Mouse (Mus musculus) ovary, postnatal 10 days (tissue): Measurements from ENCODE around the gene Spata32.
A peak's percentile ranks its signal among the peaks of the same experiment; 100 is the strongest.

Experiments used
- DNase-seq: peaks from one replicate; pipeline ENCODE4 v3.0.0; 2022; ENCODE audit warnings: low spot score

Gene Spata32

DNA sequence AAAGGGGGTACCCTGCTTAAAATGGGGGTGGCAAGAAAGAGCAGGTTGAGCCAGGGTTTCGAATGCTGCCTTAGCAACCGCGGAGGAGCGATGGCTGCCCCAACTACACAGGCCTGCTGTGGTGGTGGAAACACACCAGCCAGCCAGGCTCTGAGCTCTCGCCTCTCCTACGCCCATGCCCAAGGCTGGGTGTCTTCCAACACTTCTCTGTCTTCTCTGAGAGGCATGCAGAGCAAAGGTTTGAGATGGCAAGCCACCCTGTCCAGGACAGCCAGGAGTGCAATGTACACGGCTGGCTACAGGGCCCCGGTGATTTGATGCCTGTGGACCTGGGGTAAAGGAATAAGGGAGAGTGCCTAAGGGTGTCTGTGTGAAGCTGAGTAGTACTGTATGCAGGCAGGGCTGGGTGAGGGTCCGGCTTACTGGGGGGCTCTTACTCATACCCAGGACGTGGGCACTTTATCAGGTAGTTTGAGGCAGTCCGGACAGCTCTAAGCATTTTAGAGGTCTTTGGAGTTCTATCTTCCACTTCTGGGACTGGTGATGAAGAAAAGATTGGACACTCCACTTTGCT, 44.4 kb downstream of the Spata32 start:
- DNase-seq: no peak

DNA sequence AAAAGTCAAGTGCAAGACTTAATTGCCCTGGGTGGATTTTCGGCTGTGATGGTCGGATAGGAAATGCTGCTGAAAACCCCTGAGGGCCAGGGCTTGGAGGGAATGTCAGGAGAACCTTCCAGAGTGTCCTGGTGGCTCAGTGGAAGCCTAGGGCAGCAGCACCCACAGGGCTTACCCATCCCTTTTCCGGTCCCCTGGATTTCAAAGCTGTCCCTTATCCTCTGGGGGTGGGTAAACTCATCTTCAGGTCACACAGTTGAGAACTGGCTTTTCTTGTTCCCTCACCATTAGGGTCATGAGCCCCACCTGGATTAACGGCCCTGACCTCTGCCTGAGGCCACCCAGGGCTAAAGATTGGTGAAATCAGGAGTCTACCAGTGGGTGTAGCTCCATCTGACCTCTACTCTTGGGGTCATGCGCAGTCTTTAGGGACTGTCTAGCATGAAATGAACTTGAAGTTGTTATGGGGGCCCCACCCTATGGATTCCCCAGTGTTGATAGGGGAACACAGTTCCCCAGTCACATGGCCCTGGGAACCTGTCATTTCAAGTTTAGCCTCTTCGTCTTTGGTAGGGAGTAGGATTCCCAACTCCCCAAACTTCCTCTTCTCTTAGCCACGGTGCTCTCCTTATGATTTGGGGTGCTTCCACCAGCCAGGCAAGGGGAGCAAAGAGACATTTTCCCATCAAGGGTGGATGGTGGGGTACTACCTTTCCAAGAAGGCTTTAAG, 45.0 kb downstream of the Spata32 start:
- DNase-seq: no peak

DNA sequence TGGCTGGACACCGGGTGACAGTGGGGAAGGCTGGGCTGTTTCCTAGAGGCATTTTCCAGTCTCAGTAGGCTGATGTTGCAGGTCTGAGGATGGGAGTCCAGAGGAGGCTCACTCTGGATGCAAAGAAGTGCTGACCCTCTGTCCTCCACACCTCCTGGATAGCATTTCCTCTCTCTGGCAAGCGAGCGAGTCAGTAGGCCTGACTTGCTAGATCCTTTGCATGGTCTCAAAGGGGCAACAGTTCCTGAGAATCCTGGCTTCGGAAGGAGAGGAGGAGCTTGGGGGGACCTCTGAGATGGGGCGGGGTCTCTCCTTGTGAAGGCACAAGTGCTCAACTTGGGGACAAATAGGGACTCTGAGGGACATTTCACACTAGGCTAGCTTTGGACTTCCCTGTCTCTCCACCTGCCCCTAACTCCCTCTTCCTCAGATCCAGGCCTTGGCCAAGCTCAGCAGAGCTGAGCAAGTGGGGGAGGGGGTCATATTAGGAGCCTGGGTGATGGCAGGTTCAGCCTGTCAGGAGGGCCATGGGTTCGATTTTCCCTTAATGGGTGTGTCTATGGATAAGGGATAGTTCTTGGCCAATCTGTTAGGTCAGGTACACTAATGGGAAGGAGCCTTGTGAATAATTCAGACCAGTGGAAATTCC, 45.7 kb downstream of the Spata32 start:
- DNase-seq: no peak

DNA sequence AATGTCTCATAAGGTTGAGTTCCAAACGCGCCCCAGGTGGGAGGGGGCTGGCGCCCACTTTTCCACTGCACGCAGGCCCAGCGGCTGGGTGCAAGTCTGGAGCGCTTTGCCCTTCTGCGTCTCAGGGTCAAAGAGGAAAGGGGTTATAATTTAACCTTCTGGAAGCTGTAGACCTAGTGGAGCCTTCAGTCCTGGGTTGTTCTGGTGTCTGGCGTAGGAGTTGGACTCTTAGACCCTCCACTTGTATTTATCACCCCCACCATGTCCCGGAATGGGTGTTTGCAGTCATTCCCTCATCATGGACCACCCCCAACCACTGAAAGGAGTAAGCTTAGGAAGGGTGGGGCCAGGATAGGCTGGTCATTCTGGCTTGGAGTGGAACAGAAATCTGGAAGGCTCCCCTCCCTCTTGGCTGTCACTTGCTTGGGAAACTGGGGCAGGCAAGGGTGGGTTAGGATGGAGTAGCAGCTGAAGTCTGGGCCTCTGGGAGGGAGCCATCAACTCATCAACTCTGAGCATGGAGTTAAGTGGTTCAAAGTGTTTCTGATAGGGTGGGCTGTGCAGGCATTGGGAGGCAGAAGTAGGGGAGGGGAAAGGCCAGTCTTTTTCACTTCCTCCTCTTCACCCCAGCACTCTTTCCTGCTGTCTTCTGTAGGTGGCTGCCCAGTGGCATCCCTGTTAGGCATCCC, 46.4 kb downstream of the Spata32 start:
- DNase-seq: no peak

DNA sequence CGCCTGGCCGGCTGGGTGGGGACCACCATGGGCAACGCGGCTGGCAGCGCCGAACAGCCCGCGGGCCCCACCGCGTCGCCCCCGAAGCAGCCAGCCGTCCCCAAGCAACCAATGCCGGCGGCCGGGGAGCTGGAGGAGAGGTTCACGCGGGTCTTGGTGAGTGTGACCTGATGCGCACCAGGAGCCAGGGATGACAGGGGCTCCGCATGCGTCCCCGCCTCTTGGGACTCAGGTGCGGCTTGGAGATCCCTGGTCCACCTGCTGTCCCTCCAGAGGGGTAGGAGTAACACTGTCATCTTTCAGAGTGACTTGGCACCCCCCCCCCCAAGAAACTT, 47.0 kb downstream of the Spata32 start:
- DNase-seq: no peak

DNA sequence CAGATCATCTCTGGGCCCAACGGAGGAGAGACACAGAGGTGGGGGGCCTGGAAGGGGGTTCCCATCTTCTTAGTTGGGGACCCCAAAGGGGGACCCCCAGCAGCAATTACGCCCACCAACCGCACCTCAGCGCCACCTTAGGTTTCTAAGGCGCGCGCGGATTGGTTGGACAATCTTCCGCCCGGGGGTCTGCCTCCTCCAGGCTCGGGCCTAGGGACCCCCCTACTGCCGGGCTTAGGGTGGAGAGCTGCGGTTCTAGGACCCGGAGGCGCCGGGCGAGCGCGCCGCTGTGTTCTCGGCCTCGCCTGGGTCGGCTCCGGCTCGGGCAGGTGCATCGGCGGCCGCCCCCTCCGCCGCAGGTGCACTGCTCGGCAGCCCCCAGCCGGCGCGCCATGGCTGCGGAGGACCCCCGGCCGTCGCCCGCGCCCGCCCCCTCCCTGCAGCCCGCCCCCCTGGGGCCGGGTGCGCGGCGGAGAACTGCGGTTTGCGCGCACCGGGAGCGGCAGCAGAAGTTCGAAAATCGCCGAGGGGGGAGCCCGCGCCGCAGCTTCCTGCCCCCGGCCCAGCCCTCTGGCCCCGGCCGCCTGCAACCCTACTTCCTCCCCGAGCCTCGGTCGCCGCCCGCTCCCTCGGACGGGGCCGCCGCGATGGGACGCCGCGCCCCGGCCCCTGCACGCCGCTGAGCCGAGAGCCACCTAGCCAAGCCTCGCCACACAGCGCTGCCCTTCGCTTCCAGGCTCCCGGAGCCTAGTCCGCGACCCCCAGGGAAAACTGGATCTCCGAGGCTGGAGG, 47.5 kb downstream of the Spata32 start, which contains the start of gene Fmnl1:
Gene Fmnl1 (plus strand): TSS at position 614 of the 792 bp plus-strand sequence.
- DNase-seq: no peak

DNA sequence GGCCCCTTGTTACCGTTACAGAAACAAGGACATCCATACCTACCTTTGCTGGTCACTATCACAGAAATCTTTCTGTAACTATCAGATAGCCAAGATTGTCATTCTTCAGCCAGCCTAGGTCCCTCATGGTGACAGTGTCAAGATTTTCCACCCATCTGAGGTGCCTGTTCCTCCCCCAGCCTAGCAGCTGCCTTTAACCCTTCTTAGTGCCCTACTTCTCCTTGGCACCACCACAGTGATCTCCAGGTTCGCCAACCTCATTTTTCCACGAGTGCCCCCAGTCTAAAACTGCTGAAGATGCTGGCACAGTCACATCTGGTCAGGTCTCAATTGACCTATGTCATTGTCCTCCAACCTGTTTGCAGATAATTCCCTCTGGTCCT, 48.1 kb downstream of the Spata32 start:
- no peak for DNase-seq

DNA sequence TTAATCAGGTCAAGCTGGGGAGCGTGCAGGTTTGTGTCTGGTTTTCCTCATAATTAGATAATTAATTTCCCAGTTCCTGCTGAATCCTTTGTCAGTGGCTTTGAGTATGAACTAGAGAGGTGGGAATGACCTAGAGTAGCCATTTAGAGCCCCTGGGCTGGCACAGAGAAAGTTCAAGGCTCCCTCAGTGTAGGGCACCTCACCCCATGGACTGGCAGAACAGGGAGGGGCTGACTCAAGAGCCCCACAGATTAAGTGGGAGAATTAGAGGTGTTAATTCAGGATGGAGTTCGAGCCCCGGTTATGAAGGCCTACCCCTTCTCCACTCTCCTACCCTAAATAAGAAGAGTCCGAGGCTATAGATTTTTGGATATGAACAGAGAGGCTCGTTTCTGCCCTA, 48.6 kb downstream of the Spata32 start:
- DNase-seq: no peak

DNA sequence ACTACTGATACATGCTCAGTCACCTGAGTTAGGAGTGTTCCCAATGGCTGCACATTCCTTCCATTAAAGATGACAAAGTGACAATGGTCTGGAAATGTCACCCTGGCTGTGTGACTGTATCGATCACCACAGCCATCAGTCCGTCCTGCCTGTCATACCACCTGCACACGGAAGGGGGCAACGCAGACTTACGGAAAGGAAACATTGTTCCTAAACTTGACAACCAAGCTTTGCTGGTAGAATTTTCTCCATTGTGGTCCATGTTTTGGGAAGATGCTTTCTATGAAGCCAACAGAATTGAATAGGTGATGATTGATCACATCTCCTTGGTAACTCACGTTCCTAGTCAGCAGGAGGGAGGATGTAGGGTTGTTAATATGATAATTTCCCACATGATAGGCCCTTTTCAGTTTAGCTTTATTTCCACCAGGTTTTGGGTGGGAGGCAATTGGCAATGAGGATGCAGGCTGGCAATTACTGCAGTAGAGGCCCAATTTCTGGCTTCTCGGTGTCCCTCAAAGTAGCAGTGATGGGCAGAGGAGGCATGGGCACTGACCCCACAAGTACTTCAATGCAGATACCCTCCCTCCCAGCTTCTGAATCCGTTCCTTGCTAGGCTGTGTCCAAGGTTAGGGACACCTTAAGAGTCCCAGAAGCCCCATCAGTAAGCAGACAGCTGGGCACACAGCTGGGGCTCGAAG, 49.4 kb downstream of the Spata32 start:
- no peak for DNase-seq

DNA sequence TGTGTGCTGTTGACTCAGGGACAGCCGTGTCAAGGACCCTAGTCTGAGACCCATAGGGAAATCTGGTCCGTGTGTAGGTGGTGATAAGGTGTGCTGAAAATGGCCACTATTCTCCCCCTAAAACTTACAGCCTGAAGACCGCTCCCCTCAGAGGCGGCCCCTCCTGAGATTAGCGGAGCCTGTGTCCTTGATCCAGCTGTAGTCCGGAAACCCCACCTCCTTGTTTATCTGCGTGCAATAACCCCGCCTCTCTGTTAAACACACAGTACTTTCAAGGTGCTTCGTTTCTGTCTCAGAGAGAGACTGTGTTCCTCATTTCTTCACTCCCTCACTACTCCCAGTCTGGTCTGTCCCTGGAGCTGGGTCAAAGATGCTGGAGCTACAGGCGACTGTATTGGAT, 53.8 kb downstream of the Spata32 start:
- DNase-seq: no peak

DNA sequence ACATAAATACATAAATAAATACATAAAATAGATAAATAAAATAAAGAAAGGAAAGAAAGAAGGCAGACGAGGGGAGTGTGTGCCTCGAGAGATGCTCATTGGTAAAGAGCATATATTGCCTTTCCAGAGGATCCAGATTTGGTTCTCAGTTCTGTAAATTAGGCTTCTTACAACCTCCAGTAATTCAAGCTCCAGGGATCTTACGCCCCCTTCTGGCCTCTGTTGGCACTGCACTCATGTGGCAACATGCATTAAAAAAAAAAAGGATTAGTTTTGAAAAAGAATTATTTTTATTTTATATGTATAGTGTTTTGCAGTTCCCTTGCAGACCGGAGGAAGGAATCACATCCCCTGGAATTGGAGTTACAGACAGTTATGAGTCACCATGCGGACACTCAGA, 56.1 kb downstream of the Spata32 start:
- no peak for DNase-seq

DNA sequence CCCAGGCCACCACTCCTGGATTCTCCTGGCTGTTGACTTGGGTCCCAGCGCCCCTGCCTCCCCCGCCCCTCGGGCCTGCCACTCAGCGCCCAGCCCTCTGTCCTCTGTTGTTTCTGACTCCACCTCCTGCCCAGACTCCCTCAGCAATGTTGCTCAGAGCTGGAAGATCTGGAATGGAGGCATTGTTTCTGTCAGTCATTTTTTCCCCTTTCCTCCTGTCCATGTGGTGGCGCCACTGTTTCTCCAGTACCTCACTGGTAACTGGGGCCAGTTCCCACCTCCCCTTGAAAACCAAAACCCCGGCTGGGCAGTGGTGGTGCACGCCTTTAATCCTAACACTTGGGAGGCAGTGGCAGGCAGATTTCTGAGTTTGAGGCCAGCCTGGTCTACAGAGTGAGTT, 56.8 kb downstream of the Spata32 start:
- no peak for DNase-seq

DNA sequence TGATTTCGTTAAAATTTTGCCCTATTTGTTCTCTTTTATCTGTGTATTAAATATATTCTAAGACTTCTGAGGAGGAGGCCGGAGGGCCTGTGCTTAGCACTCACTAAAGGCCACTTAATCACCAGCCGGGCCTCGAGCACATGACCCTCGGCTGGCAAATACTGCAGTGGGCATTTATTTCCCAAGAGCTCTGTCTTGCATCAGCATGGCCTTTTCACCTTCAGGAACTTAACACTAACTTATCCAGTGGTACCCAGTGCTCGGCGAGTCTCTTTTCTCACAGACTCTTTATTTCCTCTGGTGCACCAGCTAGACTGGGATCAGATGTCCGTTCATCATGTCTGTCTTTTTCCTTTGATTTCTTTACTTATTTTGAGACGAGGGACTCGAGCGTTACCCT, 57.5 kb downstream of the Spata32 start:
- DNase-seq: no peak

DNA sequence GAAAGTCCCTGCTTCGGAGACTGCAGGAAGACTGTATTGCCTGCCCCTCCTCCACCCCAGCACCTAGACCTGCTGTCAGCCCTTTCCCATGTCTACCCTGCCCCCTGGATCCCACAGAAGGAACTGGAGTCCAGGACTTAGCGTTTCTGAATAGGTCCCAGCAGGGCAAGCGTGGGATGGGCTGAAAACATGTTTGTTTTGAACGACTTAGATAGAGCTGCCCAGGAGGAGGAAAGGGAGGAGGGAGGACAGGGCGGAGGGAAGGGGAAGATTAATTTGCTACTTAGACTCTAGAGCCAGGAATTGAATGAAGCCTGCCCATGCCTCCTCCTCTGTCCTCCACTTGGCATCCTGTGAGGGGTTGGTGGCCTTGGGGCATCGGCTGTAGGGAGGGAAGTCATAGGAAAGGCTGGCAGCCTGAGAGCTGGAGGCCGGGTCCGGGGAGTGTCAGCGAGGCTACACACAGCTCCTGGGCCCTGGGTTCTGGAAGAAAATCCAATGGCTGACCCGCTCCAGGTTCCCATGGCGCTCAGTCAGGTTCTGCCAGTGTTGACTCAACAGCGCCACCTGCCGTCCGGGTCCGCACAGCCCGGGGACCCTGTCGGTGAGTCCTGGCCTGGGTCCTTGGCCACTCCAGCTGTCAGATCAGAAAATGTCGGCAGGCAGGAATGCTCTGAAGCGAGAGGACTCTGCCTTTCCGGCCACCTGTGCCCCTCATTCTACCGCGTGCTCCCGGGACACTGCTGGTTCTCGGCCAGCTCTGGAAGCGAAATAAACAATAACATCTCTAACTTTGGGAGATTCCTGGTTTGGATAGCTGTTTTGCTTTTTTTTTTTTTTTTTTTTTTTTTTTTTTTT, 59.4 kb downstream of the Spata32 start:
- DNase-seq: peak; percentile 99
